Mouse (Mus musculus) central nervous system, embryonic 11.5 days (tissue): ENCODE data around the gene Cyp2b23. TPM values are rescaled to one million over a fixed set of nuclear protein-coding genes. Genes with fewer than 3 reads are reported as not detected.

ENCODE experiments used
- polyA plus RNA-seq: library from polyadenylated mRNA; depleted of rRNA; stranded (reverse); fragments of >200 nt; gene quantifications from 2 replicates; pipeline ENCODE4 v1.2.3, GENCODE M21; 2012; rRNA removed

The Cyp2b23 gene
- not detected in 2 replicates for polyA plus RNA-seq

DNA sequence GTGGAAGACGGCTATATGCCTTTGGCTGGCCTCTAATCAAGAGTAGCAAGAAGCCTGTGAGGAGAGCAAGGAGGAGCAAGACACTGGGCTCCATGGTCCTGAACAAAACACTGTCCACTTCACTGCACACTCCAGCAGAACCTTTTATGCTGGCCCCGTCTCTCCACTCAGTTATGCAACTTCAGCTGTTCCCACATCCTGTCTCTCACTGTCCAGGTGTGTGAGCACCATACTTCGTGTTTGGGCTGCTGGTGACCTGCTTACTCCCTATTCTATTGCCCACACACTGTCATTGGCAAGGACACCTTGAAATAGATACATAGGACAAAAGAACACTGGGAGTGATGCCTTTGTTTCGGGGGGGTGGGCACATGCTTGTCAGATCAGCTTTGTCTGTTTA is at the start of gene Cyp2b23:
Gene Cyp2b23, minus strand, starts transcription at position 101 of the 400 bp plus-strand sequence.

GRCm38 (mm10) chr7:26618364-26618763 is 67.9 kb downstream of the Cyp2b23 start, which contains the start of gene Vmn1r185:
Gene Vmn1r185 (minus strand): TSS chr7:26618464.

Other genes with a start within 250 kb of the Cyp2b23 start
- gene Nlrp9a, start 151.4 kb downstream of the Cyp2b23 start, polyA plus RNA-seq, result not detected in 2 replicates
- not detected in 2 replicates for gene Vmn1r185, start 68.0 kb downstream of the Cyp2b23 start, polyA plus RNA-seq
- not detected in 2 replicates for gene Cyp2b19, start 70.7 kb upstream of the Cyp2b23 start, polyA plus RNA-seq
- not detected in 2 replicates for gene Cyp2g1, start 122.5 kb upstream of the Cyp2b23 start, polyA plus RNA-seq
- 0.30 TPM in 1 of 2 replicates, not detected in the other for gene Cyp2a5, start 148.9 kb upstream of the Cyp2b23 start, polyA plus RNA-seq